8 mouse cellular contexts compared by ENCODE assay signal in the genomic region with DNA sequence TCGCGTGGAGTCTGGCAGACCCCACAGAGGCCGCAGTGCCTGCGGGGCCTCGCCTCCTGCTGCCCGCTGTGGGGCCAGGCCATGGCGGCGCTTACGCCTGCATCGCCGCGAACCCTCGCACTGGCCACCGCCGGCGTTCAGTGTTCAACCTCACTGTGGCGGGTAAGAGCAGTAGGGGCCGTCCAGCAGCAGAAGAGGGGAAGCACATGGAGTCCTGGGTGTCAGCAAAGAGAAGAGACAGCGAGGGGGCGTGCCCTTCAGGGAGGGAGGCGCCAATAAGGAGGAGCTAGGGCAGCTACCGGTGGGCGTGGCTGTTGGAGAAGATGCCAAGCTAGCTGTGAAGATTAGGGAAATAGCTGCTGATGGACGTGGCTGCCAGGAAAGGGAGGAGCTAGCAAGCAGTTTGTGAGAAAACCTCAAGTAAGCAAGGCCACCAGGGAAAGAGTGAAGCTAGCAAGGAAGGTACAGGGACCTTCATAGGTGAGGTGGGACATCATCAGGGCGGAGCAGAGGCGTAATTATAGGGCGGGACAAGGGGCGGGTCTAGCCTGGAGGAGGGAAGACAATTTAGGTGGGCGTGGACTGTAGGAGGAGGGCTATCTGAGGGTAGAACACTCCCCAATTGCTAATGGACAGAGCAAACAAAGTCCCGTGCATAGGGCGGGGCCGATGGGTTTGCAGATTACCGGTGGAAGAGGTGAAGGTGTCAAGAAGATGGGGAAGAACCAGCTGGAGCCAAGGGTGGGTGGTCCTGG. TPM values are rescaled to one million over a fixed set of nuclear protein-coding genes. Genes with fewer than 3 reads are reported as not detected.
DNase-seq lines count a peak whose midpoint lies in the region; ATAC-seq and TF ChIP-seq lines count a peak whose summit lies in the region.

No protein-coding gene starts in this region.

- H3K4me1 ChIP-seq in lung, postnatal 0 days (ENCODE audit: insufficient read depth, low read depth, low read length): peaks cover 7% of the 10 kb centered on the region; the same call in 1 of the 2 replicates

- H3K27ac ChIP-seq in lung, postnatal 0 days (ENCODE audit: low read length): peak overlapping the region; percentile 47

- peak overlapping the region; percentile 57 for H3K4me3 ChIP-seq in lung, postnatal 0 days (ENCODE audit: low read depth, low read length)

- WGBS in lung, postnatal 0 days: under 1% methylated on average over 33 of the region's 33 CpGs

- no peaks in the 10 kb centered on the region for H3K9me3 ChIP-seq in lung, postnatal 0 days (ENCODE audit: low read length)

- 0 out of 2 replicates have a peak, but pooled peaks cover 4% of the 10 kb centered on the region for H3K27me3 ChIP-seq in lung, postnatal 0 days (replicated peaks; ENCODE audit: insufficient read depth, low read length)

- H3K9ac ChIP-seq in lung, postnatal 0 days (replicated peaks; ENCODE audit: low read depth): peak overlapping the region; percentile 23; the same call in 1 of the 2 replicates

- DNase-seq in NIH3T3 (ENCODE audit: low read depth): peak; percentile 94
- peak; percentile 78 for DNase-seq in cerebellum, adult 9-10 months
- DNase-seq in forelimb bud, embryonic 11.5 days (ENCODE audit: low read depth, low spot score): peak; percentile 66
- DNase-seq in heart, postnatal 4 days: peak; percentile 92
- peak; percentile 71 to 73 for DNase-seq in layer of hippocampus, adult 8-10 months (ENCODE audit: low spot score in 2 of 2)
- peak; percentile 98 for DNase-seq in lung, postnatal 0 days (ENCODE audit: low spot score)
- DNase-seq in ovary, postnatal 10 days (ENCODE audit: low spot score): peak; percentile 62
- DNase-seq in thymus, postnatal 0 days (ENCODE audit: low spot score): peak; percentile 86

- TF ChIP-seq CTCF in lung, postnatal 0 days (IDR thresholded peaks at IDR 0.05): no peak; the same call in 1 of the 2 replicates

- no peak for TF ChIP-seq EP300 in lung, postnatal 0 days (IDR thresholded peaks at IDR 0.05)

- H3K4me2 ChIP-seq in lung, postnatal 0 days (replicated peaks; ENCODE audit: low read depth, low read length): peak overlapping the region; percentile 89

- peak; percentile 89 for ATAC-seq in lung, postnatal 0 days

- no peaks in the 10 kb centered on the region for H3K36me3 ChIP-seq in lung, postnatal 0 days (ENCODE audit: insufficient read depth, low read length)

RNA-seq across cellular contexts. Expression of a gene that starts 2.6 kb away (rescaled TPM):
- total RNA-seq in heart, postnatal 4 days (2021): 1 to 10 TPM; 4.1 to 6.3 TPM
- total RNA-seq in layer of hippocampus, adult 8-10 months (2022): 1 to 10 TPM; 2.3 to 4.5 (median 3.9) TPM
- 5.0 TPM in 2 replicates for polyA plus RNA-seq in lung, postnatal 0 days (2015; fragmentation: Nextera tagmentation; extraction: Ambion mirVana)
- 1.5 TPM in 2 replicates for polyA plus RNA-seq in thymus, postnatal 0 days (2015; fragmentation: Nextera tagmentation; extraction: Ambion mirVana)

RNA-seq across cellular contexts. Expression of a gene that starts 21.6 kb away (rescaled TPM):
- total RNA-seq in heart, postnatal 4 days (2021): 1 to 10 TPM; 2.9 to 3.0 TPM
- total RNA-seq in layer of hippocampus, adult 8-10 months (2022): 1 to 10 TPM in 2 of 4 experiments, under 1 TPM in 1, not detected in 1; 0.65 to 2.6 (median 1.7) TPM
- 0.35 TPM in 1 of 2 replicates, not detected in the other for polyA plus RNA-seq in lung, postnatal 0 days (2015; fragmentation: Nextera tagmentation; extraction: Ambion mirVana)
- 0.17 TPM in 1 of 2 replicates, not detected in the other for polyA plus RNA-seq in thymus, postnatal 0 days (2015; fragmentation: Nextera tagmentation; extraction: Ambion mirVana)

RNA-seq across cellular contexts. Expression of a gene that starts 21.6 kb away (rescaled TPM):
- total RNA-seq in heart, postnatal 4 days (2021): 100 to 1,000 TPM; 882 to 955 TPM
- total RNA-seq in layer of hippocampus, adult 8-10 months (2022): 10 to 100 TPM; 59.8 to 75.6 (median 69.4) TPM
- polyA plus RNA-seq in lung, postnatal 0 days (2015; fragmentation: Nextera tagmentation; extraction: Ambion mirVana): 356 and 377 TPM in 2 replicates
- 232 and 257 TPM in 2 replicates for polyA plus RNA-seq in thymus, postnatal 0 days (2015; fragmentation: Nextera tagmentation; extraction: Ambion mirVana)

RNA-seq across cellular contexts. Expression of a gene that starts 24.4 kb away (rescaled TPM):
- total RNA-seq in heart, postnatal 4 days (2021): under 1 TPM; 0.29 TPM
- 10 to 100 TPM; 21.4 to 23.8 (median 22.9) TPM for total RNA-seq in layer of hippocampus, adult 8-10 months (2022)
- 0.05 TPM in 1 of 2 replicates, not detected in the other for polyA plus RNA-seq in lung, postnatal 0 days (2015; fragmentation: Nextera tagmentation; extraction: Ambion mirVana)
- not detected in 2 replicates for polyA plus RNA-seq in thymus, postnatal 0 days (2015; fragmentation: Nextera tagmentation; extraction: Ambion mirVana)

RNA-seq across cellular contexts. Expression of a gene that starts 24.9 kb away (rescaled TPM):
- not detected for total RNA-seq in heart, postnatal 4 days (2021)
- total RNA-seq in layer of hippocampus, adult 8-10 months (2022): not detected
- 0.21 TPM in 1 of 2 replicates, not detected in the other for polyA plus RNA-seq in lung, postnatal 0 days (2015; fragmentation: Nextera tagmentation; extraction: Ambion mirVana)
- polyA plus RNA-seq in thymus, postnatal 0 days (2015; fragmentation: Nextera tagmentation; extraction: Ambion mirVana): not detected in 2 replicates

Comparison
In these comparisons a context has a peak if more than half of its experiments do, and no peak if none do; other contexts are left out.
1. Peak in every context shown above with its lines: DNase-seq, ATAC-seq, H3K4me3 ChIP-seq and H3K27ac ChIP-seq.
2. RNA of a gene that starts 21.6 kb away (total RNA-seq): 882 to 955 TPM in heart, postnatal 4 days; 59.8 to 75.6 TPM in layer of hippocampus, adult 8-10 months; every median in the first group is over 10 times any median in the second.